Mouse (Mus musculus) liver, adult 2 months (tissue): Measurements from ENCODE around the gene Olfm1. TPM values are rescaled to one million over a fixed set of nuclear protein-coding genes. Genes with fewer than 3 reads are reported as not detected.
A peak's percentile ranks its signal among the peaks of the same experiment; 100 is the strongest.

Experiments
- DNase-seq: peaks from one replicate; pipeline ENCODE4 v3.0.0-alpha.2; 2011; ENCODE audit warnings: low read depth, low spot score; ENCODE audit errors: extremely low read depth
- H3K27ac ChIP-seq: fragments of 200-500 bp; replicated peaks from 2 replicates; pipeline ENCODE4 v1.5.1; 2012; ENCODE audit warnings: low read depth, mild to moderate bottlenecking, control low read depth, inconsistent platforms, low read length; ENCODE audit not compliant: insufficient read depth
- H3K27me3 ChIP-seq: fragments of 200-500 bp; 2 replicates; pipeline ENCODE4 v1.6.1; 2012; ENCODE audit warnings: mild to moderate bottlenecking, moderate library complexity, low read length, inconsistent platforms; ENCODE audit not compliant: control insufficient read depth, insufficient read depth
- H3K36me3 ChIP-seq: fragments of 200-500 bp; 2 replicates; pipeline ENCODE4 v1.6.1; 2012; ENCODE audit warnings: low read length, inconsistent platforms; ENCODE audit not compliant: control insufficient read depth, insufficient read depth
- H3K4me1 ChIP-seq: fragments of 200-500 bp; 2 replicates; pipeline ENCODE4 v1.6.1; 2011; ENCODE audit warnings: low read length; ENCODE audit not compliant: control insufficient read depth, insufficient read depth
- H3K4me3 ChIP-seq: fragments of 200-500 bp; 2 replicates; pipeline ENCODE4 v1.5.1; 2011; ENCODE audit warnings: low read depth, mild to moderate bottlenecking, control low read depth, low read length, moderate library complexity; ENCODE audit not compliant: insufficient read depth
- H3K79me2 ChIP-seq: fragments of 200-500 bp; 2 replicates; pipeline ENCODE4 v1.6.1; 2012; ENCODE audit warnings: inconsistent platforms, mild to moderate bottlenecking, low read length, moderate library complexity; ENCODE audit not compliant: control insufficient read depth, insufficient read depth
- H3K9ac ChIP-seq: fragments of 200-500 bp; 2 replicates; pipeline ENCODE4 v1.6.1; 2012; ENCODE audit warnings: low read depth, mild to moderate bottlenecking, control low read depth, inconsistent platforms, low read length
- CTCF ChIP-seq: fragments of 200-500 bp; IDR thresholded peaks from 2 replicates; pipeline ENCODE4 v1.5.1; 2011; ENCODE audit warnings: low read depth, low read length, control low read depth
- POLR2A ChIP-seq: fragments of 200-500 bp; IDR thresholded peaks from 2 replicates; pipeline ENCODE4 v1.6.1; 2011; ENCODE audit warnings: low read length, control low read depth; ENCODE audit not compliant: insufficient read depth; ENCODE audit errors: extremely low read depth
- WGBS: fragments of 180-500 bp; shearing (Covaris S2); methylation state at CpG from one replicate; pipeline ENCODE4 v1.1.7; 2018; 5-methylcytosine and 5-hydroxymethylcytosine counted together
- polyA plus RNA-seq: library from polyadenylated mRNA; depleted of rRNA; stranded (reverse); fragments of >200 nt; gene quantifications from 2 replicates; pipeline ENCODE4 v1.2.3, GENCODE M21; 2012; rRNA removed
- total RNA-seq: library from RNA; depleted of rRNA; stranded (reverse); fragments of >200 nt; gene quantifications from 2 replicates; pipeline ENCODE4 v1.2.3, GENCODE M21; 2014; rRNA removed

Olfm1 gene
- total and polyA plus RNA-seq, 2 experiments = 1.7 to 2.6 TPM

DNA sequence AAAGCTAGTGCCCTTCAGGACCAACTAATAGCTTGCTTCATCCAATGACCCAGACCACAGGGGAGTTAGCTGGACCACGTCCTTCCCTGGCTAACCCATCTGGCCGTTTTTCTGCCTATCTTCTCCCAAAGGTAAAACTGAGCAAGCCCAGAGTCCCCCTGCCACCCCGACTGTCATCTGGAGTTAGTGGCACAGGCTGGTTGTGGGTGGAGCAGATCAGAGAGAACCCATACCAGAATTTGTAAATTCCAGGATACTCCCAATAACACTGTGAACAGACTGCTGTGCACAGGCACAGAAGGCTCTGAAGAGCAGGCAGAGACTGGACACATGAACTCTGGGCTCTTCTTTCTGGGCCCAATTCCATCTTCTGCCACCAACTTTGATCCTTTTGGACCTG, 82.6 kb downstream of the Olfm1 start:
- H3K27ac ChIP-seq = no peak overlapping the region
- no peaks in the 10 kb centered on the region for H3K4me1 ChIP-seq
- DNase-seq = no peak
- H3K4me3 ChIP-seq = no peak overlapping the region
- TF ChIP-seq CTCF = no peak
- WGBS = 70% methylated on average over 3 of the region's 3 CpGs
- no peak overlapping the region for H3K9ac ChIP-seq
- H3K79me2 ChIP-seq = no peaks in the 10 kb centered on the region
- H3K36me3 ChIP-seq = no peaks in the 10 kb centered on the region
- no peaks in the 10 kb centered on the region for H3K27me3 ChIP-seq

DNA sequence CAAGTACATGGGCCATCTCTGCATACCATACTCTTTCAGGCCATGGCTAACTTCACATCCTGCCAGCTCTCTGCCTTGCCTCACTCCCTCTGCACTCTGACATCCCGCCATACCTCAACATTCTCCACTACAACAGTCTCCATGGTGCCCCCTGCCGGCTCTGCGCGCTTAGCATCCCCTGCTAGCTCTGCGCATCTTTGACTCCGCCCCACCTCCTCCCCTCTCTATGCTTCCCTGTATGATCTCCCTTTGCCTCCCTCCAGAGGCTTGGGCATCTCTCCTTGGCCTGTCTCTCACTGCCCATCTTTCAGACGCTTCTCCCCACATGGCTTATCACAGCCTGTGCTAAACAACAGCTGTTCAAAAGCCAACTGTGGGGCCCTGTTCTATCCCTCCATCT, 85.4 kb downstream of the Olfm1 start:
- H3K27me3 ChIP-seq = no peaks in the 10 kb centered on the region
- DNase-seq = no peak

DNA sequence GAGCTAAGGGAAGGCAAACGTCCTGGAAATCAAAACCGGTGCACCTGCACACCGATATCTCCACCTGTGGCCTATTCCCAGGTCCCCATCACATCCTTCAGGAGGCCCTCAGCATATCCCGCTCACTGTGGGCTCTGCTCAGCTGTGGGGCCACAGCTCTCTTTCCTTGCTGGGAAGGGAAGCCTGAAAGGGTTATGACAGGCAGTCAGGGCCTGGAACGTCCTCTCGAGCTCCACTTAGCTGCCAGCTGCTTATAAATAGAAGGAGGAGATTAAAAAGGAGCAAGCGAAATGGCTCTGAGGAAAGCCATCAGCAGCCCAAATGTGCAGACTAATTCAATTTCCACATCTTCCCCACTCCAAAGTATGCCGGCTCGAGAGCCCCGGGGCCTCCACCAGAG, 86.1 kb downstream of the Olfm1 start:
- 87% methylated on average over 10 of the region's 10 CpGs for WGBS
- H3K79me2 ChIP-seq = no peaks in the 10 kb centered on the region
- H3K27ac ChIP-seq = no peak overlapping the region
- H3K4me3 ChIP-seq = no peak overlapping the region
- DNase-seq = no peak
- H3K4me1 ChIP-seq = no peaks in the 10 kb centered on the region
- no peak overlapping the region for H3K9ac ChIP-seq
- TF ChIP-seq POLR2A (no peak), CTCF (no peak)
- no peaks in the 10 kb centered on the region for H3K27me3 ChIP-seq
- H3K36me3 ChIP-seq = no peaks in the 10 kb centered on the region

More for the DNA sequence above, 85.4 kb downstream of the Olfm1 start:
- TF ChIP-seq POLR2A = no peak
- peak; percentile 68 for TF ChIP-seq CTCF
- no peaks in the 10 kb centered on the region for H3K79me2 ChIP-seq
- H3K4me1 ChIP-seq = no peaks in the 10 kb centered on the region
- H3K9ac ChIP-seq = no peak overlapping the region
- H3K4me3 ChIP-seq = no peak overlapping the region
- H3K36me3 ChIP-seq = no peaks in the 10 kb centered on the region
- WGBS = 10% methylated on average over 7 of the region's 7 CpGs
- H3K27ac ChIP-seq = no peak overlapping the region

Other genes starting within 250 kb of the Olfm1 start
- gene Fcnb, start 108.1 kb upstream of the Olfm1 start, total RNA-seq = not detected in 2 replicates
- gene Fcnb, start 108.1 kb upstream of the Olfm1 start, polyA plus RNA-seq = not detected in 2 replicates